Mouse (Mus musculus): Measurements from ENCODE around the gene Tceal8. TPM values are rescaled to one million over a fixed set of nuclear protein-coding genes. Genes with fewer than 3 reads are reported as not detected.

Gene Tceal8
- 10 to 100 TPM in 1 of 2 experiments, 1 to 10 TPM in 1; 7.8 to 11.6 TPM for total RNA-seq (2023)

DNA sequence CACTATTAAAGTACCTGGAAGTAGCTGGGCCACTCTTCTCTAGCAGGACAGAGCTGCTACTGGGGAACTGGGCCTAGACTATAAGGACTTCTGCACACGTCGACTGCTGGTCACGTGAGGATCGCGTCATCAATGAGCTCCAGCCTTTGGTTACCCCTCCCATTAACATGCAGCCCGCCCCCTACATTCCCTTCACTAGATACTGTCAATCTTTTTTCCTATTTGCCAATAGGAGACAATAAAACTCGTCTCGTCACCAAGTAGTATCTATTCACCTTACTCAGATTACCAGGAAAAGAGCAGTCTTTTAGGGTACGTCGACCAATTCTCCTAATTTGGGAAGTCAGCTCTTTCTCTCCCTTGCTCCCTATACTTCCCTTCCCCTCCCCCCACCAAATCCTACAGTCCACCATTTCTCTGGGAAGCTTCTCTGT, at the start of gene Tceal8:
Gene Tceal8 (minus strand): TSS at position 225 of the 434 bp plus-strand sequence.

GRCm38 (mm10) chrX:136214729-136215677, 42.9 kb upstream of the Tceal8 start, which contains the start of the genes Tceal7 and Bex1:
TSS of gene Tceal7 (plus strand) at chrX:136214779.
TSS of gene Bex1 (minus strand) at chrX:136215513.

GRCm38 (mm10) chrX:136203664-136204066, 31.5 kb upstream of the Tceal8 start, which contains the start of gene Tceal5:
TSS of gene Tceal5 (minus strand) at chrX:136203876.

DNA sequence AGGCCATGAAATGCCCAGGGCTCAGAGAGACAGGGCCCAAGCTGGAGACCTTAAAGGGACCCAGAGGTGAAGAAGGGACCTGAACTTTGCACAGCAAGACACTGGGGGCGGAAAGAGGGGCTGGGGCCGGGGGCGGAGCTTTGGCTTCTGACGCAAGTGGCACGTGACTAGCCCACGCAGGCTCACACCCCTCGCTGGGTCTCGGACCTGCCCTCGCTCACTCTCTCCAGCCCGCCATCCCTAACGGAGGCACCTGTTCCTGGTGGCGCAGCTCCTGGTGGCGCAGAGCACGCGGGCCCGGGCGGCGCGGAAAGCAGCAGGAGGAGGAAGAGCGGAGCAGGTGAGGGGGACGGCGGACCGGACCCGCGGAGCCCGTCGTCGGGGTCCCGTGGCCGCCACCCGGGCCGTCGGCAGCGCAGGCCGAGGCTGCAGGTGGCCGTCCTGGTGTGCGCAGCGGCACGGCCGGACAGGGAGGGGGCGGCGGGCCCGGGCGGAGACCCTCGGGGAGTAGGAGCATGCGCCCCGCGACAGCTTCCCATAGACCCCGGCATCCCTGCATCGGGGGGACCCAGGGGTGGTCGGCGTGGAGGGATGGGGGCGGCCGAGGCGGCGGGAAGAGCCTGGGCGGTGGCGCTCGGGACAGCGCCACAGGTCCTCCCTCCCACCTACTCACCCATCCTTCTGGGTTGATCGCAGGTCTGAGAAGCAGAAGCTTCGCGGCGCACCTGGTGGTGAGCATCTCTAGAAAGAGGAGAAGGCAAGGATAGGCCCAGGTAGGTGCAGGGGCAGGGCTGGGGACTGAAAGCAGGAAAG, 33.1 kb downstream of the Tceal8 start, which contains the start of gene Bex4:
Gene Bex4 (plus strand): TSS at position 170 of the 813 bp plus-strand sequence.

Other genes with a start within 250 kb of the Tceal8 start
- gene Arxes2, start 178.5 kb downstream of the Tceal8 start, total RNA-seq (2023), result not detected
- not detected for gene Arxes1, start 139.0 kb downstream of the Tceal8 start, total RNA-seq (2023)
- not detected for gene Bex2, start 104.1 kb downstream of the Tceal8 start, total RNA-seq (2023)
- gene Nxf3, start 87.1 kb downstream of the Tceal8 start, total RNA-seq (2023), result not detected
- 1 to 10 TPM; 1.1 to 3.6 TPM for gene Bex4, start 33.3 kb downstream of the Tceal8 start, total RNA-seq (2023)
- gene Tceal5, start 31.5 kb upstream of the Tceal8 start, total RNA-seq (2023), result not detected
- not detected for gene Tceal7, start 42.4 kb upstream of the Tceal8 start, total RNA-seq (2023)
- under 1 TPM in 1 of 2 experiments, not detected in 1; 0.57 TPM for gene Bex1, start 43.2 kb upstream of the Tceal8 start, total RNA-seq (2023)
- 10 to 100 TPM; 27.2 to 30.7 TPM for gene Tceal9, start 72.7 kb upstream of the Tceal8 start, total RNA-seq (2023)
- 10 to 100 TPM; 32.4 to 43.3 TPM for gene Bex3, start 97.9 kb upstream of the Tceal8 start, total RNA-seq (2023)

Data from neutrophil, adult 83 days (primary cell).